Mouse (Mus musculus) neural tube, embryonic 12.5 days (tissue): ENCODE data around the gene Acaca. TPM values are rescaled to one million over a fixed set of nuclear protein-coding genes. Genes with fewer than 3 reads are reported as not detected.

Source experiments
- ATAC-seq: fragments of 200-750 bp; cut with Nextera tagmentation; 2 replicates; pipeline ENCODE4 v1.8.0; 2017; ENCODE audit warnings: low read depth, mild to moderate bottlenecking, moderate TSS enrichment, moderate library complexity; ENCODE audit not compliant: low FRiP score
- H3K27ac ChIP-seq: fragments of 300-500 bp; sonication (generic); 2 replicates; pipeline ENCODE4 v1.5.1; 2016
- H3K27me3 ChIP-seq: fragments of 300-500 bp; sonication (generic); replicated peaks from 2 replicates; pipeline ENCODE4 v1.6.1; 2016; ENCODE audit warnings: mild to moderate bottlenecking
- H3K36me3 ChIP-seq: fragments of 300-500 bp; sonication (generic); 2 replicates; pipeline ENCODE4 v1.6.1; 2016; ENCODE audit warnings: mild to moderate bottlenecking
- H3K4me1 ChIP-seq: fragments of 300-500 bp; sonication (generic); 2 replicates; pipeline ENCODE4 v1.6.1; 2016
- H3K4me2 ChIP-seq: fragments of 300-500 bp; sonication (generic); replicated peaks from 2 replicates; pipeline ENCODE4 v1.6.1; 2016; ENCODE audit warnings: mild to moderate bottlenecking
- H3K4me3 ChIP-seq: fragments of 300-500 bp; sonication (generic); 2 replicates; pipeline ENCODE4 v1.5.1; 2016
- H3K9ac ChIP-seq: fragments of 300-500 bp; sonication (generic); 2 replicates; pipeline ENCODE4 v1.6.1; 2016; ENCODE audit warnings: mild to moderate bottlenecking
- H3K9me3 ChIP-seq: fragments of 300-500 bp; sonication (generic); 2 replicates; pipeline ENCODE4 v1.6.1; 2016; ENCODE audit warnings: mild to moderate bottlenecking
- WGBS: fragments of 180-500 bp; shearing (Covaris S2); methylation state at CpG from one replicate; pipeline ENCODE4 v1.1.7; 2016; 5-methylcytosine and 5-hydroxymethylcytosine counted together
- polyA plus RNA-seq: library from polyadenylated mRNA; unstranded; fragments of >200 nt; fragmentation: Nextera tagmentation; extraction: Ambion mirVana; gene quantifications from 2 replicates; pipeline ENCODE4 v1.2.1, GENCODE M21; 2016

Acaca gene
- polyA plus RNA-seq, 1 experiment from 2014 or later, result 29.0 TPM

GRCm38 (mm10) chr11:84193249-84193648 is 63.8 kb downstream of the Acaca start:
- 75% methylated on average over 10 of the region's 10 CpGs for WGBS
- no peaks in the 10 kb centered on the region for H3K27me3 ChIP-seq
- H3K4me1 ChIP-seq, result 0 out of 2 replicates have a peak, but pooled peaks cover 4% of the 10 kb centered on the region
- H3K4me3 ChIP-seq, result no peak overlapping the region
- no peak for ATAC-seq
- H3K9ac ChIP-seq, result no peak overlapping the region
- no peak overlapping the region for H3K4me2 ChIP-seq
- no peaks in the 10 kb centered on the region for H3K36me3 ChIP-seq
- no peak overlapping the region for H3K27ac ChIP-seq
- H3K9me3 ChIP-seq, result no peaks in the 10 kb centered on the region

GRCm38 (mm10) chr11:84194751-84195150 is 65.3 kb downstream of the Acaca start:
- H3K36me3 ChIP-seq, result no peaks in the 10 kb centered on the region
- H3K4me3 ChIP-seq, result no peak overlapping the region
- H3K27ac ChIP-seq, result no peak overlapping the region
- WGBS, result 92% methylated on average over 3 of the region's 3 CpGs
- no peak overlapping the region for H3K9ac ChIP-seq
- H3K9me3 ChIP-seq, result no peaks in the 10 kb centered on the region
- 0 out of 2 replicates have a peak, but pooled peaks cover 4% of the 10 kb centered on the region for H3K4me1 ChIP-seq
- H3K4me2 ChIP-seq, result no peak overlapping the region
- no peak for ATAC-seq
- H3K27me3 ChIP-seq, result no peaks in the 10 kb centered on the region

DNA sequence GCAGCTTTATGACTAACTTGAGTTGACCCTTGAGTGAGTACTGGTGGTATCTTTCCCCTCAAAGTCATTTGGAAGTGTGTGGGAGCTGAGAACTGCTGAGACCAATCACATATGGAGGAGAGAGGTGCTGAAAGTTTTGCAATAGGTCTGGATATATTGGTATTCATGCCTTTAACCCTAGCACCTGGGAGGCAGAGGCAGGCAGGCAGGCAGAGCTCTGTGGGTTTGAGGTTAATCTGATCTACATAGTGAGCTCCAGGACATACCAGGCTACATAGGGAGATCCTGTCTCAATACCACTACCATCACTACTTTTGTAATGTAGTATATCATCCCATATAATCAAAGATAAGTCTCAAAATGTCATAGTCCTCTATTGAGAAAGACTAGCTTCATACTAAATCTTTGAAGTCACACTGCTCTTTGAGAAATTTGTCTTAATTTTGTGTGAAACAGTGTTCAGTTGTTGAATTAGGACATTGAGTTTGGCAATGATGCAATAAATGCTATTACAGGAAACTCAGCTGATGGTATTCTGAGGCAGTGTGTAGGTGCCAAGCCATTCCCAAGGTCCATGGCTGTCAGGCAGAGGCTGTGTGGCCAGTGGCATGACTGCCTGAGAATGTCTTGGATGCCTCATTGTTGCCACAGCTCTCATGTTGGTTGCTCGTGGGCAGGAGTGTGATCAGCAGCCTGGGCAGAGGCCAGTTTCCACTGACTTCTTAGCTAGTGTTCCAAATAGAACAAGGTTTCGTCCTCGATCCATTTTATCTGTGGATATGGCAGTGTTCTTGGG is 68.3 kb downstream of the Acaca start:
- no peak overlapping the region for H3K4me2 ChIP-seq
- H3K9ac ChIP-seq, result no peak overlapping the region
- 0 out of 2 replicates have a peak, but pooled peaks cover 4% of the 10 kb centered on the region for H3K4me1 ChIP-seq
- no peak for ATAC-seq
- H3K36me3 ChIP-seq, result peaks cover 1% of the 10 kb centered on the region
- no peak overlapping the region for H3K27ac ChIP-seq
- 89% methylated on average over 3 of the region's 3 CpGs for WGBS
- H3K4me3 ChIP-seq, result no peak overlapping the region
- no peaks in the 10 kb centered on the region for H3K9me3 ChIP-seq
- no peaks in the 10 kb centered on the region for H3K27me3 ChIP-seq

GRCm38 (mm10) chr11:84205776-84206175 is 76.3 kb downstream of the Acaca start:
- Histone ChIP-seq H3K36me3 (peaks cover 5% of the 10 kb centered on the region), H3K9me3 (no peaks in the 10 kb centered on the region), H3K27ac (no peak overlapping the region), H3K4me1 (no peaks in the 10 kb centered on the region), H3K27me3 (no peaks in the 10 kb centered on the region), H3K4me2 (no peak overlapping the region), H3K4me3 (no peak overlapping the region), H3K9ac (no peak overlapping the region)
- 67% methylated on average over 4 of the region's 4 CpGs for WGBS
- no peak for ATAC-seq

- no peak overlapping the region for H3K27ac ChIP-seq
- WGBS, result 94% methylated on average over 6 of the region's 6 CpGs
- H3K4me2 ChIP-seq, result no peak overlapping the region
- H3K27me3 ChIP-seq, result no peaks in the 10 kb centered on the region
- H3K4me3 ChIP-seq, result no peak overlapping the region
- no peaks in the 10 kb centered on the region for H3K4me1 ChIP-seq
- no peak overlapping the region for H3K9ac ChIP-seq
- ATAC-seq, result no peak
- no peaks in the 10 kb centered on the region for H3K9me3 ChIP-seq
- H3K36me3 ChIP-seq, result no peaks in the 10 kb centered on the region
These were observed 81.4 kb downstream of the Acaca start for GRCm38 (mm10) chr11:84210876-84211275.

- WGBS, result 87% methylated on average over 4 of the region's 4 CpGs
- H3K9ac ChIP-seq, result no peak overlapping the region
These were observed 89.5 kb downstream of the Acaca start for GRCm38 (mm10) chr11:84218951-84219350.

GRCm38 (mm10) chr11:84243562-84243961 is 114.1 kb downstream of the Acaca start:
- H3K4me3 ChIP-seq, result no peak overlapping the region
- H3K4me1 ChIP-seq, result no peaks in the 10 kb centered on the region
- H3K4me2 ChIP-seq, result no peak overlapping the region
- no peaks in the 10 kb centered on the region for H3K9me3 ChIP-seq
- ATAC-seq, result no peak
- no peak overlapping the region for H3K27ac ChIP-seq
- no peaks in the 10 kb centered on the region for H3K27me3 ChIP-seq
- H3K36me3 ChIP-seq, result peaks cover 4% of the 10 kb centered on the region; the same call in 1 of the 2 replicates
- no peak overlapping the region for H3K9ac ChIP-seq

More at GRCm38 (mm10) chr11:84218951-84219350, 89.5 kb downstream of the Acaca start:
- no peak for ATAC-seq
- Histone ChIP-seq H3K9me3 (no peaks in the 10 kb centered on the region), H3K27ac (no peak overlapping the region), H3K36me3 (peaks cover 3% of the 10 kb centered on the region; the same call in 1 of the 2 replicates), H3K4me1 (no peaks in the 10 kb centered on the region), H3K4me3 (no peak overlapping the region), H3K27me3 (no peaks in the 10 kb centered on the region), H3K4me2 (no peak overlapping the region)

GRCm38 (mm10) chr11:84247370-84247769 is 117.9 kb downstream of the Acaca start:
- 93% methylated on average over 1 of the region's 1 CpGs for WGBS
- Histone ChIP-seq H3K4me1 (no peaks in the 10 kb centered on the region), H3K9me3 (no peaks in the 10 kb centered on the region), H3K4me3 (no peak overlapping the region), H3K4me2 (no peak overlapping the region), H3K27me3 (no peaks in the 10 kb centered on the region), H3K9ac (no peak overlapping the region), H3K36me3 (peaks cover 19% of the 10 kb centered on the region), H3K27ac (no peak overlapping the region)
- no peak for ATAC-seq

DNA sequence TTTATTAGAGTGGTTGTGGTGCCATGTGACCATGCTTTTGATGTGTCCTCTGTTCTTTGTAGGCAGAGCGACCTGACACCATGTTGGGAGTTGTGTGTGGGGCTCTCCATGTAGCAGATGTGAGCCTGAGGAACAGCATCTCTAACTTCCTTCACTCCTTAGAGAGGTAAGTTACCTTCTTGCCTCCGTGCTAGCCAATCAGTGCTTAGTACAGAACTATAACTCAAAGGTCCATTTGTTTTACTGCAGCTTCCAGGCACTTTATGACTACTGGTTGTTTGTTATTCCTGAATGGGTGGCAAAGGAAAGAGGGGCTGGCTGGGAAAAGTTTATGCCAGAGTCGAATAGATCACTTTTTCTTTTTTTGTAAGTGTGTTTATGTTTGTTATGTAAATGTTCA is 121.7 kb downstream of the Acaca start:
- no peaks in the 10 kb centered on the region for H3K27me3 ChIP-seq
- WGBS, result 83% methylated on average over 3 of the region's 3 CpGs
- H3K4me2 ChIP-seq, result no peak overlapping the region
- H3K4me3 ChIP-seq, result no peak overlapping the region
- no peaks in the 10 kb centered on the region for H3K9me3 ChIP-seq
- no peaks in the 10 kb centered on the region for H3K4me1 ChIP-seq
- peaks cover 19% of the 10 kb centered on the region for H3K36me3 ChIP-seq
- ATAC-seq, result no peak
- H3K27ac ChIP-seq, result no peak overlapping the region
- H3K9ac ChIP-seq, result no peak overlapping the region

- H3K36me3 ChIP-seq, result peaks cover 19% of the 10 kb centered on the region
- H3K4me2 ChIP-seq, result no peak overlapping the region
- 87% methylated on average over 1 of the region's 1 CpGs for WGBS
- no peak for ATAC-seq
- no peak overlapping the region for H3K4me3 ChIP-seq
- no peak overlapping the region for H3K9ac ChIP-seq
- no peaks in the 10 kb centered on the region for H3K9me3 ChIP-seq
- H3K27ac ChIP-seq, result no peak overlapping the region
- no peaks in the 10 kb centered on the region for H3K27me3 ChIP-seq
- no peaks in the 10 kb centered on the region for H3K4me1 ChIP-seq
These were observed 123.0 kb downstream of the Acaca start for GRCm38 (mm10) chr11:84252425-84252824.

DNA sequence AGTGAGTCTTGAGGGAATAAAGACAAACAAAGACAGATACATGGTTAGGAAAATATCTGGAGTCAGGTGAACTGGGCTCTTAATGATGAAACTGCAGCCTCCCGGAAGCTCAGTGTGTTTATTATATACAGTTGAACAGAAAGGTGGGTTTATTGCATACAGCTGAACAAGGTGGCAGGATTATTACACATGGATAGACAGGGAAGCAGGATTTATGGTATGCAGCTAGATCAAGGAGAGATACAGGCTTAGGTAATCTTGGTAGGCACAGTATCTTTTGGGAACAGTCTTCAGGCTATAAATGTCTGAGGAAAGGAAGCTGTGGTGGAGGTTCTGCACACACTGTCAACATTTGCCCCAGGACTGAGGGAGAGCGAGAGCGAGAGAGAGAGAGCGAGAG is 126.4 kb downstream of the Acaca start:
- H3K9ac ChIP-seq, result no peak overlapping the region
- no peak overlapping the region for H3K4me3 ChIP-seq
- no peak overlapping the region for H3K4me2 ChIP-seq
- peaks cover 19% of the 10 kb centered on the region for H3K36me3 ChIP-seq
- H3K4me1 ChIP-seq, result no peaks in the 10 kb centered on the region
- H3K27ac ChIP-seq, result no peak overlapping the region
- no peaks in the 10 kb centered on the region for H3K27me3 ChIP-seq
- ATAC-seq, result no peak
- H3K9me3 ChIP-seq, result no peaks in the 10 kb centered on the region
- 89% methylated on average over 4 of the region's 4 CpGs for WGBS

DNA sequence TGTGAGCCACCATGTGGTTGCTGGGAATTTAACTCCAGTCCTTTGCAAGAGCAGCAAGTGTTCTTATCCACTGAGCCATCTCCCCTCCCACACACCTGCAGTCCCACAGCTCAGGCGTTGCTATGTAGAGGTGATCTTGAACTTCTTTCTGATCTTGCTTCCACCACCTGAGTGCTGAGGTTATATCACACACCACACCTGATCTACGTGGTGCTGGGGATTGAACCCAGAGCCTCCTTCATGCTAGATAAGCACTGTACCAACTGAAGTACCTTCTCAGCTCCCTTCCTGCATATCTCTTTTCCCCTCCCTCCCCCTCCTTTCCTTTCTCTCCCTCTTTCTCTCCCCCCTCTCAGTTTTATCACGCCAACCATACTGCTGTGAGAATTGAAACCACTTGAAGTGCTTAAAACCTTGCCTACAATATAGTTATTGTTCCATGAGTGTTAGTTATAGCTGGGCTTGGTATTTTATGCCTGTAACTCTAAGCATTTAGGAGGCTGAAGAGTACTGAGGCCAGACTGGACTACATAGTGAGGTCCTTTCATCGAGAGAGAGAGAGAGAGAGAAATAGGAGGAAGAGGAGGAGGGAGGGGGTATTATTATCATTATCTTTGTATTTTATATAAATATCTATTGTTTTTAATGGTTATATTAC is 128.7 kb downstream of the Acaca start:
- 86% methylated on average over 4 of the region's 4 CpGs for WGBS

More for the DNA sequence above, 128.7 kb downstream of the Acaca start:
- no peaks in the 10 kb centered on the region for H3K27me3 ChIP-seq
- H3K9me3 ChIP-seq, result no peaks in the 10 kb centered on the region
- H3K27ac ChIP-seq, result no peak overlapping the region
- no peak for ATAC-seq
- no peak overlapping the region for H3K4me3 ChIP-seq
- H3K4me1 ChIP-seq, result no peaks in the 10 kb centered on the region
- H3K36me3 ChIP-seq, result peaks cover 21% of the 10 kb centered on the region
- H3K9ac ChIP-seq, result no peak overlapping the region
- no peak overlapping the region for H3K4me2 ChIP-seq
